Mouse (Mus musculus) T-helper 2 cell (primary cell): ENCODE measurements around the gene Cdc42ep5.

Experiments used
- in situ Hi-C: fragments of 300-600 bp; cut with MboI, MseI; formaldehyde crosslinking; loops from one replicate; pipeline ENCODE4 v1.15.1; 2025; ENCODE audit warnings: high pct_unique_total_duplicates

Cdc42ep5 gene

DNA sequence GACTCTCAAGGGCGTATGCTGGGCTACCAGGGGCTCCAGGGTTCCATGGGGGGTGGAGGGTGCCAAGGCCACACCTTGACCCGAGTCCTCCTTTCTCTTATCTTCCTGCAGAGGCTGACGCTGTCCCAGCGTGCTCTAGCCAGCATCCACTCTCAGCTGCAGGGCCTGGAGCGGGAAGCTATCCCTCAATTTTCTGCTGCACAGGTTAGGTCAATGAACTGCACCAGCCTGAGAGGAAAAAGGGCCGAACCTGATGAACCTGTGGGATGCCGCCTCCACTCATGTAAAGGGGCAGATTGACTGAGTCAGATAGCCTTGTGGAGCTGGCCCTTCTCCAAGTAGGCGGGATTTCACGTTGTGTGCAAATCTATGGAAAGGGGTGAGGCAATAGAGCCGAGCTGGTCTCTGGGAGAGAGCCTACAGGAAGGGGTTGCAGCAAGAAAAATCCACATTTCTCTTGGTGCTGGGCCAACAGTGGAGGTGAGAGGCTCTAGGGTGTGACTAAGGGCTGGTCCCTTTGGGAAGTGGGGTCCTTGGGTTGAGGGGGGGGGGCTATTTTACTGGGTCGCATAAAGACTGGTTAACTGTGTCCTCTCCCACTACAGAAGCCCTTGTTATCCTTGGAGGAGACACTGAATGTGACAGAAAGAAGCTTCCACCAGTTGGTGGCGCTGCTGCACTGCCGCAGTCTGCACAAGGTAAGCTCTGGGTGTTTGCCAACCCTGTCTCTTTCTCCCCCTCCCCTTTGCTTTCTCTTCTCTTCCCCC is 33.8 kb downstream of the Cdc42ep5 start:
- in situ Hi-C loops: loop anchor here (25.0 kb wide), 2 partner anchors 419 to 931 kb away; partner anchors contain the start of genes Pirb, Rps9, U2af2 and Zfp580

GRCm38 (mm10) chr7:4128860-4129259 is 35.8 kb downstream of the Cdc42ep5 start:
- in situ Hi-C loops: loop anchor here (5.0 to 25.0 kb wide), 4 partner anchors 308 to 933 kb away; partner anchors contain the start of genes Pirb, Rps9, Tnni3 and U2af2

GRCm38 (mm10) chr7:4127894-4128293 is 36.8 kb downstream of the Cdc42ep5 start:
- in situ Hi-C loops: loop anchor here (5.0 to 25.0 kb wide), 4 partner anchors 309 to 934 kb away; partner anchors contain the start of genes Pirb, Rps9, Tnni3 and U2af2

DNA sequence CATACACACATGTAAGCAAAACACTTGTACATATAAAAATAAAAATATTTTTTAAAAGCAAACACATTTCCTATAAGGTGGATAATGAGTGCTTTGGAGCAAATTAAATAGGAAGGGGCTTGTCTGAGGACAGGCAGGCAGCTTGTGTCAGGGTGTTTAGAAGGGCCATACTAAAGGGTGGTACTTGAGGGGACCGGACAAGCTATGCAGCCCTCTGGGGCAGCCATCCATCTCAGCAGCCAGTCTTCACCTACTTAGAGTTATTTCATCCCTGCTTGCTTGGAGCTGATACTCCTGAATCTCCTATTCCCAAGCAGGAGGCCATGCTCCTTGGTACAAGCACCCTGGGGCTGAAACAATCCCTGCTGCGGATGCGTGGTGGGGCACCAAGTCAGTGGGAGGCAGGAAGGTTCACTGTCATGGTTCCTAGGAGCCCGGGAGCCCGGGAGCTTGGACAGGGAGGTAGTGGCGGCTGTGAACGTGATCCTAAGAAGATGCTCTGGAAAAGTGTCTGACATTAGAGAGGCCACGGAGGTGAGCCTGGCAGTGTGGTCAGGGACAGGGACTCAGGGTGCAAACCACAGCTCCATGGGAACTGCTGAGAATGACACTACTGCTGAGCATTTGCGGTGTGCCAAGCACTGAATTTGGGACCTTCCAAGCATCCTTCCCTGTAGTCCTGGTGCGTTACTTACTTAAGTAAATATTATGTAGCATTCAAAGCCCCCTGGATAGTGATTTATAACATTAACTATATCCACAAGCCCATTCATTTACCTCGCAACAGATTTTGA is 37.5 kb downstream of the Cdc42ep5 start:
- in situ Hi-C loops: loop anchor here (5.0 to 25.0 kb wide), 4 partner anchors 310 to 935 kb away; partner anchors contain the start of genes Pirb, Rps9, Tnni3 and U2af2

DNA sequence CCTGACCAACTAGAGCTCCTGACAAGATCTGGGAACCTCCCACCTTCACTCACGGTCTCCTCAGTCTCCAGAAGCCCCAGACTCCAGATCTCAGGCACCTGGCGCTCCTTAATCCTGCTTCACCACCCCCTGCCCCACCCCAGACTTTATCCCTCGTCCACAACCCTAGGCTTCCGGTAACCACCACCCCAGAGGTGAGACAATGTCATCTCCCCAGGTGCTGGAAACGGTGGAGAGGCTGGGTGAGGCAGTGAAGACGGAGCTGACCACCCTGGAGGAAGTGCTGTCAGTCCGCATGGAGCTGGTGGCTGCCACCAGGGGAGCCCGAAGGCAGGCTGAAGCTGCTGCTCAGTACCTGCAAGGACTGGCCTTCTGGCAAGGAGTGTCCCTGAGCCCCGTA is 39.4 kb downstream of the Cdc42ep5 start:
- in situ Hi-C loops: loop anchor here (5.0 to 25.0 kb wide), 4 partner anchors 312 to 937 kb away; partner anchors contain the start of genes Pirb, Rps9, Tnni3 and U2af2

DNA sequence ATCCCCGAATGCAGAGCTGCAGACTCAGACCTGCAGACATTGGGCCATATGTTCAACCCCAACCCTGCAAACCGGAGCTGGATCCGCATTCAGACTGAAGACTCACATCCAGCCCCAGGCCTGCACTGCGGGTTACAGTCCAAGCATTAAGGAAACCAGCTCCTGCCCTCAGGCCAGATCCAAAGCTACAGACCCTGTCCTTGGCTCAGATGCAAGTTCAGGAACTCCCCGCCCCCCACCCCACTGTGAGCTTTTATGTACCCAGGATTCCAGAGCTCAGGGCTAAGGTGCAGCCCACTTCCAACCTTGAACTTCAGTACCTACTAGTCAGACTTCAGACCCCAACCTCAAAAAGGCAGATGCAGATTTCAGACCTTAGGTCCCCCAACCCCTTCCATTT is 39.8 kb downstream of the Cdc42ep5 start:
- in situ Hi-C loops: loop anchor here (5.0 to 25.0 kb wide), 4 partner anchors 312 to 937 kb away; partner anchors contain the start of genes Pirb, Rps9, Tnni3 and U2af2

DNA sequence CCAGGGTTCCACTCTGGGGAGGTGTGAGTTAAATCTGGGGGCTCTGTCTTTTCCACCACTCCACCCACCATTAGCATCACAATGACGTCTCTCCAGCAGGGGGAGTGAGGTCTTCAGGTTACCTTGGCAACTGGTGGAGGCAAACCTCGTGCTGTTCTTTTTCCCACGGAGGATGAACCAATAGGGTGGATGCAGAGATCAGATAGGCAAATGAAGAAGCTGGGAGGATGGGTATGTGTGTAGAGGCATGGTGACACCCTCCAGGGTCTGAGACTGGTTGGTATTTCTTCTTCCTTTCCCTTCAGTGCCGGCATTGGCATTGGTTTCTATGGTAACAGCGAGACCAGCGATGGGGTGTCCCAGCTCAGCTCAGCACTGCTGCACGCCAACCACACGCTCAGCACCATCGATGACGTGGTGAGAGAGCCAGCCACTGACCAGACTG is 40.3 kb downstream of the Cdc42ep5 start:
- in situ Hi-C loops: loop anchor here (10.0 kb wide), 1 partner anchor 400 kb away; the partner anchor contains the start of gene Tnni3

GRCm38 (mm10) chr7:4123732-4124131 is 40.9 kb downstream of the Cdc42ep5 start:
- in situ Hi-C loops: loop anchor here (10.0 kb wide), 1 partner anchor 401 kb away; the partner anchor contains the start of gene Tnni3

- in situ Hi-C loops: loop anchor here (10.0 kb wide), 1 partner anchor 402 kb away; the partner anchor contains the start of gene Tnni3
Observed at GRCm38 (mm10) chr7:4122783-4123182, 41.9 kb downstream of the Cdc42ep5 start.

GRCm38 (mm10) chr7:4122076-4122768 is 42.4 kb downstream of the Cdc42ep5 start:
- in situ Hi-C loops: loop anchor here (10.0 kb wide), 1 partner anchor 403 kb away; the partner anchor contains the start of gene Tnni3

- in situ Hi-C loops: loop anchor here (10.0 kb wide), 1 partner anchor 405 kb away; the partner anchor contains the start of gene Tnni3
Observed at GRCm38 (mm10) chr7:4119976-4120921, 44.4 kb downstream of the Cdc42ep5 start.

DNA sequence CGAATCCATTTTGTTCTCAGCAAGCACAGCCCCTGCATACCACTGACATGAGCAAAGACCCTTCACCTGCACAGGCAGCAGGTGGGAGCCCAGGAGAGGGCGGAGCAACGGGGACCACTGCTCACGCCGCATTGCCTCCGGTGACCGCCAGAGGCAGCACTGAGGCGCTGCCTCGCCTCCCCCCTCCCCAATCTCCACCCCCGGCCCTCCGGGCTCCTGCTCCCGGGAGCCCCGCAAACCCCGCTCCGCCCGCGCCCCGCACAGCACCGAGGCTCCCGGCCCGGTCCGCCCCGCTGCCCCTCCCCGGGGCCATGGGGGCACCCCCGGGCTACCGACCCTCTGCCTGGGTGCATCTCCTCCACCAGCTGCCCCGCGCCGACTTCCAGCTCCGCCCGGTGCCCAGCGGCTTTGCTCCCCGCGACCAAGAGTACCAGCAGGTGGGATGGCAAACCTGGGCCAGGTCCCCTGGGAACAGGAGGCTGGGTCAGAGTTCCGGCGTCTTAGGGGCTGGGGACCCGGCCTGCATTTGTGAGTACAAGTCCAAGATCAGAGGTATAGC is 45.2 kb downstream of the Cdc42ep5 start, which contains the start of gene Ttyh1:
Gene Ttyh1, plus strand, starts transcription at position 65 of the 559 bp plus-strand sequence.
- in situ Hi-C loops: no loop called here

- in situ Hi-C loops: no loop called here
Observed at GRCm38 (mm10) chr7:4117050-4117814, 47.4 kb downstream of the Cdc42ep5 start.

DNA sequence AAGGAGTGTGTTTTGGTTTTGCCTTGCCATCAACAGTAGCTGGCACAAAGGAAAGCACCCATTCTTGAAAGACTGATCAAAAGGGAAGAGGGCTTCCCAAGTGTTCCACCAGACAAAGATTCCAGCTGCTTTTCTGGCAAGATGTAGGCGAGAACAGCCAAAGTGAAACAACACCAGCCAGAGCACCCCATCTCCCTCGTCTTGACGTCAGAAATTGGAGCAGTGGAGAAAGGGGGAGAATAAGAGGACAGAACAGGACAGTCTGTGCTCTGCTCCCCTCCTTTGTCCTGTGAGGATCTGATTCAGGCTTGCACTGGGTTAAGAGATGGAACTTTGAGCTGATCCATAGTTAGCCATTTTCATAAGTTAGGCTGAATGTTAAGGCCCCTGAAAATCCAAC is 52.9 kb downstream of the Cdc42ep5 start:
- in situ Hi-C loops: no loop called here

- in situ Hi-C loops: loop anchor here (10.0 kb wide), 1 partner anchor 809 kb away; no protein-coding TSS in a partner anchor
Observed at GRCm38 (mm10) chr7:4103411-4103810, 61.2 kb downstream of the Cdc42ep5 start.
